Mouse (Mus musculus) bone marrow macrophage, adult 2 months (primary cell): ENCODE data around the gene 0610037L13Rik. TPM values are rescaled to one million over a fixed set of nuclear protein-coding genes. Genes with fewer than 3 reads are reported as not detected.

Source experiments
- H3K27ac ChIP-seq: 2 replicates; pipeline ENCODE4 v1.5.1; 2012; ENCODE audit warnings: low read depth, low read length; ENCODE audit not compliant: insufficient read depth
- H3K4me1 ChIP-seq: 2 replicates; pipeline ENCODE4 v1.6.1; 2012; ENCODE audit warnings: low read length; ENCODE audit not compliant: control insufficient read depth, insufficient read depth
- H3K4me3 ChIP-seq: 2 replicates; pipeline ENCODE4 v1.5.1; 2012; ENCODE audit warnings: mild to moderate bottlenecking, low read length, moderate library complexity; ENCODE audit not compliant: insufficient read depth
- CTCF ChIP-seq: IDR thresholded peaks from 2 replicates; pipeline ENCODE4 v1.5.1; 2012; ENCODE audit warnings: low read depth, mild to moderate bottlenecking, low read length, moderate library complexity
- POLR2A ChIP-seq: IDR thresholded peaks from 2 replicates; pipeline ENCODE4 v1.6.1; 2012; ENCODE audit warnings: mild to moderate bottlenecking, low read depth, low read length, borderline replicate concordance
- polyA plus RNA-seq: library from polyadenylated mRNA; stranded (reverse); fragments of >200 nt; gene quantifications from 2 replicates; pipeline ENCODE4 v1.2.4, GENCODE M21; 2012; ENCODE audit not compliant: missing spikeins, insufficient read depth, insufficient read length

Gene 0610037L13Rik
- polyA plus RNA-seq, 1 experiment: 33.9 TPM

DNA sequence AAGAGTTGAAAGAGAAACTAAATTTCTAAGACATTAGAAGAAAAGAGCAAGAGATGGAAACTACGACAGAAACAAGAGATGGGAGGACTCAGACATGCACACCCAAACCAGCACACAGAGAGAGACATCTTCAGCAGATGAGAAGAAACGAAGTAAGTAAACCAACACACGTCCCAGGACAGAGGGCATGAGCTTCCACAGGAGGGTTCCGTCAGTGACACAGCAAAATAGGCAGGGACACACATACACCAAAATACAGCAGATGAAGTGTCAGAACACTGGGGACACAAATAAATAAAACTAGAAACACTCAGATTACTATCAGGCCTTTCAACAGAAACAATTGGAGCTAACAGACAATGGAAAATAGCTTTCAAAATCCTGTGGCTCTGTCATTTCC lies 20.4 kb downstream of the 0610037L13Rik start:
- no peaks in the 10 kb centered on the region for H3K4me1 ChIP-seq
- TF ChIP-seq CTCF: no peak
- no peak for TF ChIP-seq POLR2A
- H3K4me3 ChIP-seq: no peak overlapping the region
- no peak overlapping the region for H3K27ac ChIP-seq

GRCm38 (mm10) chr4:107920336-107920735 lies 30.7 kb downstream of the 0610037L13Rik start:
- no peak overlapping the region for H3K27ac ChIP-seq
- no peak overlapping the region for H3K4me3 ChIP-seq
- H3K4me1 ChIP-seq: peaks cover 27% of the 10 kb centered on the region
- no peak for TF ChIP-seq CTCF
- no peak for TF ChIP-seq POLR2A

- TF ChIP-seq POLR2A (no peak), CTCF (no peak)
- Histone ChIP-seq H3K4me1 (peaks cover 27% of the 10 kb centered on the region), H3K4me3 (no peak overlapping the region), H3K27ac (no peak overlapping the region)
These were observed 31.6 kb downstream of the 0610037L13Rik start for GRCm38 (mm10) chr4:107921152-107921695.

- Histone ChIP-seq H3K27ac (no peak overlapping the region), H3K4me3 (no peak overlapping the region), H3K4me1 (peaks cover 27% of the 10 kb centered on the region)
- no peak for TF ChIP-seq CTCF
- no peak for TF ChIP-seq POLR2A
These were observed 32.3 kb downstream of the 0610037L13Rik start for GRCm38 (mm10) chr4:107921952-107922351.

DNA sequence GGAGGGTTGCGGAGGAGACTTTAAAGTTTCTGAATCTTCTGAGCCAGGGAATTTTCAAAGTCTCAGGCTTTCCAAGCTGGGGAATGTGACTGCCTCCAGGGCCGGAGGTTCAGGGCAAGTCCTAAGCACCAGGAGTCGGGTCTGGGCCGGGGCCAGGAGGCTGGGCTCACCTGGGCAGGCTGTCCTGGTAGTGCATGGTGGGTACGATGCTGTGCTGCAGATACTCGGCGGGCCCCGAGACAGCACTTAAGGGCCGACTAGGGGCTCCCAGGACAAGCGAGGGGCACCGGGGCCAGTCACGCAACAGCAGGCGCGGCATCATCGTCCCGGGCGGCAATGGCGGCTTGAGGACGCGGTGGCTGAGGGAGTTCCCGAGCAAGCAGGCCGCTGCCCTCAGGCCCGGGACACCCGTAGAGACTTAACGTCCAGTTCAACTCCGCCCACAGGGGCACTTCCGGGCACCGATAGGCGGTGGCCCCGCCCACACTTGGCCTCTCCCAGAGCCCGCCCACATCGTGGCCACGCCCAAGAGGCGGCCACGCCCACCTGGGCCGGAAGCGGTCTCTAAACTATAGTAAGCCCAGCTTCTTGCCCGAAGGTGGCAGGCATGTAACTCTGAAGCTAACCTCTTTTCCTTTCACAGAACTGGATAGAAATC lies 33.7 kb downstream of the 0610037L13Rik start, which contains the start of gene Cpt2:
Cpt2 (minus strand) TSS at position 466 of the 658 bp plus-strand sequence.
- H3K4me3 ChIP-seq: peak within 1 kb of the TSS; percentile 94
- peak within 1 kb of the TSS; percentile 38 for H3K27ac ChIP-seq
- TF ChIP-seq POLR2A: no peak
- peaks cover 27% of the 10 kb centered on the region for H3K4me1 ChIP-seq

DNA sequence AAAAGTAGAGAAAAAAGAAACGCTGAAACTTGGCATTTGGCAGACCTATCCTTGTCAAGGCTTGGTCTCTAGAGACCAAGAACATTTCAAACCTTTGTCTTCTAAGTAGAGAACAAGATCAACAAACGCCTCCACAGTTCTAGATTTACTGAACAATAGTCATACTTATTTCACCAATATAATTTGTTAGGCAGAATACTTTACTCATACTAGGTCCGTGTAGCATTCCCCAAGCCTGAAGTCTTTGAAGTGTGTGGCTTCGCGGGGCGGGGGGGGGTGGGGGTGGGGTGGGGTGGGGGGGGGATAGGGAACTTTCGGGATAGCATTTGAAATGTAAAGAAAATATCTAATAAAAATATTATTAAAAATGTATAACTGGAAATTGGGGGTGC lies 34.2 kb downstream of the 0610037L13Rik start:
- TF ChIP-seq CTCF (no peak), POLR2A (no peak)
- Histone ChIP-seq H3K27ac (peak overlapping the region; percentile 38; the same call in 1 of the 2 replicates), H3K4me1 (peaks cover 27% of the 10 kb centered on the region), H3K4me3 (0 out of 2 replicates have a peak overlapping the region, but pooled peaks have one; percentile 19)

GRCm38 (mm10) chr4:107928269-107928668 lies 38.7 kb downstream of the 0610037L13Rik start:
- Histone ChIP-seq H3K4me3 (no peak overlapping the region), H3K4me1 (no peaks in the 10 kb centered on the region), H3K27ac (no peak overlapping the region)
- no peak for TF ChIP-seq CTCF
- TF ChIP-seq POLR2A: no peak

DNA sequence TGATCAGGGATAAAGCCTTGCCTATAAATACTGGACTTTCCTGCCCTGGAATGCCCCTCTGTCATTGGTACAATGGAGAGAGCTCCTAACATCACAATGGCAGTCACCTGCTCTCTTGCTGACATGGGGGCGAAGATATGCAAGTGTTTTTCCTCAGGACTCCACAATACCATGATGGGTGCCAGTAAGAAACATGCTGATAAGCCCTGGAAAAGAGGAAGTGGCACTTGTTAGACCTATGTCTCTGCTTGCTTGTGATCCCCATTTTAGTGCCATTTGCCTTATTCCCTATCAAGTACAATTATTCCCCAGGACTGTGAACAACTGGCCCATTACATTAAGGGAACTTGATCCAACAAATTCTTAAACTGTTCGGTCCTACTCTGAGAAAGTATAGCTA lies 39.1 kb downstream of the 0610037L13Rik start:
- TF ChIP-seq CTCF: no peak
- no peak overlapping the region for H3K27ac ChIP-seq
- H3K4me1 ChIP-seq: no peaks in the 10 kb centered on the region
- no peak overlapping the region for H3K4me3 ChIP-seq

- no peak overlapping the region for H3K4me3 ChIP-seq
- peaks cover 3% of the 10 kb centered on the region; the same call in 1 of the 2 replicates for H3K4me1 ChIP-seq
- no peak for TF ChIP-seq POLR2A
- no peak for TF ChIP-seq CTCF
- no peak overlapping the region for H3K27ac ChIP-seq
These were observed 41.8 kb downstream of the 0610037L13Rik start for GRCm38 (mm10) chr4:107931453-107931852.

GRCm38 (mm10) chr4:107933239-107933638 lies 43.6 kb downstream of the 0610037L13Rik start:
- no peak for TF ChIP-seq POLR2A
- no peak for TF ChIP-seq CTCF
- H3K4me3 ChIP-seq: no peak overlapping the region
- H3K27ac ChIP-seq: no peak overlapping the region
- H3K4me1 ChIP-seq: peaks cover 5% of the 10 kb centered on the region; the same call in 1 of the 2 replicates
